Mouse (Mus musculus): ENCODE measurements at regions not wholly inside any gene's neighbourhood (a gene's known extent, or its start where the extent isn't known, plus 50 kb on each side); places are given as distances from the start of the nearest gene placed in this dataset.

DNA sequence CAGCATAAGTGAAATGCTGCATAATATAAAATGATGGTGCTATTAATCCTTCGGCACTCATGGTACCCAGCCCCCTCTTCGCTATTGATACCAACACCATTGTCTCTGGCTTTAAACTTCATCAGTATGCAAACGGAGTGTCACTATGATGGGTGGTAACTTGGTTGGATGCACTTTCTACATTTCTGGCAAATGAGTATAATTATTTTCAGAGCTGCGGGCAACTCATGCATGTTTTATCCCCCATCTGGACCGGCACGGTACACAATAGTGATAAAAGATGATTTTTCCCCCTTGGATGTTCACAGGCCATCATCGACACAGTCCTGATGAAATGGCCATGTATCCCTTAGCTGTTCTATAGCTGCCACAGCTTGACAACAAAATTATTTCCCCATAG, 503.9 kb upstream of the Smim15 start:
- TF ChIP-seq CTCF (IDR thresholded peaks at IDR 0.05; ENCODE audit: low read depth) (no peak), EP300 (IDR thresholded peaks at IDR 0.05; ENCODE audit: low read depth) (no peak)
